Mouse (Mus musculus) CH12.LX (cell line): ENCODE results near the gene Cplx1. TPM values are rescaled to one million over a fixed set of nuclear protein-coding genes. Genes with fewer than 3 reads are reported as not detected.

ENCODE experiments used
- DNase-seq: peaks from one replicate; pipeline ENCODE4 v3.0.0-alpha.2; 2013; ENCODE audit errors: extremely low read depth
- H3K27ac ChIP-seq: 2 replicates; pipeline ENCODE4 v1.5.1; 2012; ENCODE audit warnings: low read depth, mild to moderate bottlenecking, control low read depth, moderate library complexity; ENCODE audit not compliant: insufficient read depth
- H3K27me3 ChIP-seq: replicated peaks from 2 replicates; pipeline ENCODE3; 2012; ENCODE audit warnings: inconsistent platforms
- H3K36me3 ChIP-seq, 2 experiments: replicated peaks in 1 of 2; 2 replicates each; pipeline versions ENCODE3 to v1.6.1; 2012; ENCODE audit warnings: inconsistent platforms in 1 of 2, low read length in 1 of 2, mild to moderate bottlenecking in 1 of 2, mixed read lengths in 1 of 2, moderate library complexity in 1 of 2; ENCODE audit not compliant: control insufficient read depth in 1 of 2, insufficient read depth in 1 of 2
- H3K4me1 ChIP-seq, 2 experiments: 2 replicates each; pipeline ENCODE4 v1.6.1; 2012; ENCODE audit warnings: inconsistent platforms in 1 of 2, moderate library complexity in 1 of 2; ENCODE audit not compliant: insufficient read depth in 2 of 2, control insufficient read depth in 1 of 2
- H3K4me2 ChIP-seq: 2 replicates; pipeline ENCODE4 v1.6.1; 2012; ENCODE audit warnings: low read depth, mild to moderate bottlenecking, control low read depth; ENCODE audit not compliant: poor library complexity, insufficient read depth, severe bottlenecking
- H3K4me3 ChIP-seq, 3 experiments: fragments of 150-350 bp in 1 of 3; sonication (generic) in 1 of 3; replicated peaks in 1 of 3; 2 replicates each; pipeline versions ENCODE3 to v1.5.1; 2011 to 2012; ENCODE audit warnings: low read depth in 2 of 3, low read length in 2 of 3, mild to moderate bottlenecking in 2 of 3, moderate library complexity in 2 of 3, control low read depth in 1 of 3, improper control_type of control experiment in 1 of 3, inconsistent platforms in 1 of 3, mixed read lengths in 1 of 3; ENCODE audit not compliant: poor library complexity in 1 of 3
- H3K79me2 ChIP-seq: replicated peaks from 2 replicates; pipeline ENCODE4 v1.6.1; 2012; ENCODE audit warnings: mild to moderate bottlenecking, moderate library complexity; ENCODE audit not compliant: control insufficient read depth, poor library complexity, insufficient read depth, severe bottlenecking; ENCODE audit errors: extremely low read depth
- H3K9ac ChIP-seq: 2 replicates; pipeline ENCODE4 v1.6.1; 2012; ENCODE audit warnings: low read depth, mild to moderate bottlenecking, control low read depth, moderate library complexity; ENCODE audit not compliant: insufficient read depth
- H3K9me3 ChIP-seq: replicated peaks from 2 replicates; pipeline ENCODE3; 2012; ENCODE audit warnings: low read length, inconsistent platforms, mixed read lengths
- BHLHE40 ChIP-seq: IDR thresholded peaks from 2 replicates; pipeline ENCODE4 v1.6.1; 2011; ENCODE audit warnings: mild to moderate bottlenecking, low read depth, low read length, improper control_type of control experiment
- CTCF ChIP-seq, 2 experiments: IDR thresholded peaks in 1 of 2; conservative IDR thresholded peaks in 1 of 2; 2 replicates each; pipeline ENCODE4 v1.5.1; 2011 to 2012; ENCODE audit warnings: low read depth in 2 of 2, low read length in 2 of 2, improper control_type of control experiment in 1 of 2, inconsistent platforms in 1 of 2, mild to moderate bottlenecking in 1 of 2, moderate library complexity in 1 of 2
- E2F4 ChIP-seq: IDR thresholded peaks from 2 replicates; pipeline ENCODE4 v1.6.1; 2011; ENCODE audit warnings: low read depth, low read length, improper control_type of control experiment; ENCODE audit not compliant: insufficient replicate concordance
- EP300 ChIP-seq: IDR thresholded peaks from 2 replicates; pipeline ENCODE4 v1.6.1; 2011; ENCODE audit warnings: low read length, improper control_type of control experiment
- ETS1 ChIP-seq: conservative IDR thresholded peaks from 2 replicates; pipeline ENCODE4 v1.6.1; 2012; ENCODE audit warnings: low read depth, mild to moderate bottlenecking, inconsistent platforms, low read length, improper control_type of control experiment, moderate library complexity
- IRF4 ChIP-seq: IDR thresholded peaks from 2 replicates; pipeline ENCODE4 v1.6.1; 2014; ENCODE audit warnings: low read depth, mild to moderate bottlenecking, inconsistent platforms, low read length, improper control_type of control experiment
- JUND ChIP-seq: conservative IDR thresholded peaks from 2 replicates; pipeline ENCODE4 v1.6.1; 2011; ENCODE audit warnings: low read depth, low read length, improper control_type of control experiment
- MEF2A ChIP-seq: IDR thresholded peaks from 2 replicates; pipeline ENCODE4 v1.6.1; 2014; ENCODE audit warnings: low read depth, mild to moderate bottlenecking, inconsistent platforms, low read length, improper control_type of control experiment, borderline replicate concordance
- MYC ChIP-seq: IDR thresholded peaks from 2 replicates; pipeline ENCODE4 v1.6.1; 2011; ENCODE audit warnings: low read depth, mild to moderate bottlenecking, improper control_type of control experiment, low read length
- RAD21 ChIP-seq: IDR thresholded peaks from 2 replicates; pipeline ENCODE4 v1.6.1; 2011; ENCODE audit warnings: low read depth, mild to moderate bottlenecking, low read length, improper control_type of control experiment, moderate library complexity
- SMC3 ChIP-seq: IDR thresholded peaks from 2 replicates; pipeline ENCODE4 v1.6.1; 2011; ENCODE audit warnings: low read depth, low read length, improper control_type of control experiment
- UBTF ChIP-seq: IDR thresholded peaks from 2 replicates; pipeline ENCODE4 v1.6.1; 2012; ENCODE audit warnings: low read depth, mild to moderate bottlenecking, inconsistent platforms, low read length, improper control_type of control experiment, moderate library complexity
- USF2 ChIP-seq: conservative IDR thresholded peaks from 2 replicates; pipeline ENCODE4 v1.6.1; 2011; ENCODE audit warnings: low read depth, low read length, improper control_type of control experiment
- ZC3H11A ChIP-seq: IDR thresholded peaks from 2 replicates; pipeline ENCODE4 v1.6.1; 2012; ENCODE audit warnings: low read depth, mild to moderate bottlenecking, inconsistent platforms, low read length, improper control_type of control experiment
- ZKSCAN1 ChIP-seq: IDR thresholded peaks from 2 replicates; pipeline ENCODE4 v1.6.1; 2012; ENCODE audit warnings: low read depth, inconsistent platforms, low read length, improper control_type of control experiment, borderline replicate concordance
- ZMIZ1 ChIP-seq: IDR thresholded peaks from 2 replicates; pipeline ENCODE4 v1.6.1; 2012; ENCODE audit warnings: low read depth, mild to moderate bottlenecking, inconsistent platforms, low read length, improper control_type of control experiment
- dilution Hi-C: fragments of 300-500 bp; cut with MboI; formaldehyde crosslinking; loops from 2 replicates; pipeline ENCODE4 v1.14.3; 2020; ENCODE audit warnings: low sequenced_read_pairs; ENCODE audit not compliant: extremely low pct_unique_long_range_greater_than_20kb, extremely low pct_ligation_motif_present
- in situ Hi-C: fragments of 300-500 bp; cut with MboI; formaldehyde crosslinking; loops from 3 replicates; pipeline ENCODE4 v1.14.3; 2019; ENCODE audit warnings: low sequenced_read_pairs, low pct_ligation_motif_present, low pct_unique_long_range_greater_than_20kb, mixed read lengths
- polyA plus RNA-seq: library from polyadenylated mRNA; unstranded; fragments of >175 nt; gene quantifications from 2 replicates; pipeline ENCODE4 v1.2.1, GENCODE M21; 2012; ENCODE audit warnings: low read depth; ENCODE audit not compliant: insufficient read length
- total RNA-seq, 2 experiments: library from RNA; depleted of rRNA; stranded (reverse); fragments of 300-350 nt in 1 of 2; fragments of >200 nt in 1 of 2; gene quantifications; 2 replicates each; pipeline ENCODE4 v1.2.3; 2012 to 2014

Gene Cplx1
- total and polyA plus RNA-seq, 3 experiments, result not detected

DNA sequence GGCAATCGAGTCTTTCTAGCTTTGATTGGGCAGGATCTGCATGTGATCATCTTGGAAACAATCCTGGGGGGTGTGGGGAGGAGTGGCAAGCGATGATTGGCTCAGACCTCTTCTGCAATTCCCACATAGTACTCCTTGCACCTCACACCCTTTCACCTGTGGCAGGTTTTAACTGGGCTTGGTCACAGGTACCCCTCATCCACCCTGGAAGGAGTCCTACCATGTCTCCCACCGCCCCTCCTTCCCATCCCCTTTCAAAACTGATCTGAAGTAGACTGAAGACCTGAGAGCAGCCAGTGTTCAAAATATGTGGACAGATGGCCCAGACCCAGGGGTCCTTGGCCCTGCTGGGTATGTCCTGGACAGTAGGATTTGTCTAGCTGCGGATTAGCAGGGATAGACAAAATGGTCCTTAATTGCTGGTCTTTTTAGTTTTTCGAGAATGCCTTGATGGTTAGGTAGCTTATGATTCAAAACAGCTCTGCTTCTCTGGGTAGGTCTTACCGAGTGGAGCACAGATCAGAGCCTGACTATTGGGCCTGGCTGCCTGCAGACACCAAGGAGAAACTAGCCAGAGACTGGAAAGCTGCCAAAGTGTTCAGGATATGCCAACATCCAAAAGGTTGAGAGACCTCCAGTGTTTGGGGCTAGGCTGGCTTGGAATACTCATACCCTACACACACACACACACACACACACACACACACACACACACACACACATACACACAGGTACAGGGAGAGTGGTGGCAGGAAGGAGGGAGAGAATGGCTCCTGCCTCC is 34.1 kb downstream of the Cplx1 start:
- DNase-seq, result no peak
- Histone ChIP-seq H3K79me2 (no peaks in the 10 kb centered on the region), H3K27ac (no peak overlapping the region), H3K27me3 (no peaks in the 10 kb centered on the region), H3K9me3 (no peaks in the 10 kb centered on the region), H3K4me2 (no peak overlapping the region), H3K36me3 (no peaks in the 10 kb centered on the region), H3K9ac (no peak overlapping the region), H3K4me1 (peaks cover 0 to 5% of the 10 kb centered on the region in 2 experiments; a peak in 1 of 4 replicates), H3K4me3 (no peak overlapping the region)
- in situ Hi-C loops, result no loop called here
- no peak for TF ChIP-seq MEF2A
- TF ChIP-seq ETS1, result no peak
- no peak for TF ChIP-seq E2F4
- no peak for TF ChIP-seq ZKSCAN1
- dilution Hi-C loops, result no loop called here

DNA sequence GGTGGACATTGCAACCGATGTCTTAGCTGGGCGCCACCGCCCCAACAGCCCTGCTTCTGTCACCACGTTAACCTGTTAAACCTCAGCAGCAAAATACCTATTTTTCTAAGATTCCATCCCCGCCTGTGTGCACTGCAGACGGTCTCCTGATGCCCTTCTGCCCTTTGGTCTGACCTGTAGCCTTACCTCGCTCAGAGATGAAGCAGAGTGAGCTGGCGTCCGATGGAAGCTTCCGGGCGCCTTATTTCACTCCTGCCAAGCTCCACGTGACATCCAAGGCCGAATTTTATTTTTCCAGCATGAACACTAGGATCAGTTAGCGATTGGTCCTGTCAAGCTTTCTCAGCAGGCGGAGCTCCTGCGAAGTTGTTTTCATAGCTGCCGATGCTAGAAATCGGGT is 47.5 kb downstream of the Cplx1 start:
- no peak overlapping the region for H3K4me3 ChIP-seq
- no peaks in the 10 kb centered on the region for H3K9me3 ChIP-seq
- no peaks in the 10 kb centered on the region for H3K79me2 ChIP-seq
- peaks cover 50 to 80% of the 10 kb centered on the region in 2 experiments for H3K36me3 ChIP-seq
- dilution Hi-C loops, result no loop called here
- no peak overlapping the region for H3K9ac ChIP-seq
- no peak overlapping the region for H3K27ac ChIP-seq
- H3K27me3 ChIP-seq, result no peaks in the 10 kb centered on the region
- no peak for DNase-seq
- in situ Hi-C loops, result no loop called here
- no peaks in the 10 kb centered on the region for H3K4me1 ChIP-seq
- no peak overlapping the region for H3K4me2 ChIP-seq
- TF ChIP-seq IRF4 (no peak), ZMIZ1 (no peak), BHLHE40 (no peak), CTCF (conservative IDR thresholded peaks at IDR 0.05 in 1 of 2, IDR thresholded peaks at IDR 0.05 in 1 of 2; ENCODE audit: low read depth in 2 of 2, low read length in 2 of 2) (no peak), MYC (no peak), RAD21 (no peak), USF2 (no peak), EP300 (no peak), SMC3 (no peak), UBTF (no peak), ZC3H11A (no peak), JUND (no peak)
- TF ChIP-seq, all 38 proteins: peak for 0
